Mouse (Mus musculus): ENCODE data around the gene Oaf.

The Oaf gene

DNA sequence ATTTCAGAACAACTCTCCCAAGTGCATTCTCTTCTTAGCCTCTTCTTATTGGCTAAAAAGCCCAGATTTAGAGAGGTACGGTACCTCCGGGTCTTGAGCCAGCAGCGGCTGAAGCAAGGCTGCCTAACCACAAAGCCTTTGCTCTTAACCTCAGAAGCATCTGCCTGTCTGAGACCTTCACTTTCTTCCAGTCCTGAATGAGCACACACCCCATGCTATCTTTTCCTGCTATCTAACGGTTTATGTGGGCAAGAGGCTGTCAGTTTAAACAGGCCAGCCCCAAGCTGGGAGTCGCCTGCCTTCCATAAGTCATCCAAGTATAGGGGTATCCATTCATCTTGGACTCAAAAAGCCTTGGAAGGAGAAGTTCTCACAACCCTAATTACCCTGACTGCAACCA lies 2.7 kb upstream of the Oaf start:
- DNase-seq: peak; percentile 12 to 19

DNA sequence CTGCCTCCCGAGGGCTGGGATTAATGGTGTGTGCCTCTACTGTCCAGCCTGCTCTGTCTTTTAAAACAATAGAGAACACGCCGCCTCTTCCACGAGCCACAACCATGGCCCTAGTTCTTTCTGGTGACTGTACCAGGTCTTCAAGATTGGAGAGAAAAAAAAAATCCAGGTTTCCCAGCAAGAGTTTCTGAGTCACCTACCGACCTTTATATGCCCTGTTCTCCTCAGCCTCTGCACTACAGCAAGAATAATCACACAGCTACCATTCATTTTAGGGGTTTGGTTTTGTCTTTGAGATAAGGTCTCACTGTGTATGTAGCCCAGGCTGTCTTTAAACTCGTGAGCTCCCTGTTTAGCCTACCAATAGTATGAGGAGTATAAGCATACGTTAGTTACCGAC lies 2.3 kb upstream of the Oaf start:
- DNase-seq: no peak

DNA sequence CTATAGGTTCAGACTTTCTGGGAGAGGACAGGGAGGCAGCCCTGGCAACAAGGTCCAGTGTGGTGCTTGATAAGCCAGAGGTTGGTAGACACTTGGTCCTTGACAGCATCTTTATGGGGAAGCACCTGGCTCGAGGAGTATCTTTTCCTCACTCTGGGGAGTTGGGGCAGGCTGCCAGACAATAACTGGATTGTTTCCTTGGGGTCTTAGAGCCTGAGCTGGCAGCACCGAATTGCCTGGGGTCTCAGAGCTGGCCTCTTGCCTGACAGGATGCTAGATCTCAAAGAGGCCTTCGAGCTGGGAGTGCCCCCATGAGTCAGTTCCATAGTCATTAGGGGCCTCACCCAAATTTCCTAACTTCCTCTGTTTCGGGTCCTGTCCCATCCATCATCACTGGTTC lies 1.6 kb upstream of the Oaf start:
- DNase-seq: no peak

DNA sequence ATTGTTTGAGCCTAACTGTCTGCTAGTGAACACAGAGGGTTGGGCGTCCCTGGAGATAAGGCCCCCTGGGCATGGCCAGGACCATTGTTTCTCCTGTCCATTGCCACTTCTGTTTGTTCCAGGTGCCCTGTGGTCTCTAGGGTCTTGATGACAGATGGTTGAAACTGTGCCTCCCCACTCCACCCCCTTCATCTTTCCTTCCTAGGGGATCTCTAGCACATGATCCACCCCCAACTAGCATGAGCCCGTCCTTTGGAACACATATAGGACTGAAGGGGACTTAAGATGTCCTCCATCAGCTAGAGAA lies 836 bp upstream of the Oaf start:
- DNase-seq: no peak

DNA sequence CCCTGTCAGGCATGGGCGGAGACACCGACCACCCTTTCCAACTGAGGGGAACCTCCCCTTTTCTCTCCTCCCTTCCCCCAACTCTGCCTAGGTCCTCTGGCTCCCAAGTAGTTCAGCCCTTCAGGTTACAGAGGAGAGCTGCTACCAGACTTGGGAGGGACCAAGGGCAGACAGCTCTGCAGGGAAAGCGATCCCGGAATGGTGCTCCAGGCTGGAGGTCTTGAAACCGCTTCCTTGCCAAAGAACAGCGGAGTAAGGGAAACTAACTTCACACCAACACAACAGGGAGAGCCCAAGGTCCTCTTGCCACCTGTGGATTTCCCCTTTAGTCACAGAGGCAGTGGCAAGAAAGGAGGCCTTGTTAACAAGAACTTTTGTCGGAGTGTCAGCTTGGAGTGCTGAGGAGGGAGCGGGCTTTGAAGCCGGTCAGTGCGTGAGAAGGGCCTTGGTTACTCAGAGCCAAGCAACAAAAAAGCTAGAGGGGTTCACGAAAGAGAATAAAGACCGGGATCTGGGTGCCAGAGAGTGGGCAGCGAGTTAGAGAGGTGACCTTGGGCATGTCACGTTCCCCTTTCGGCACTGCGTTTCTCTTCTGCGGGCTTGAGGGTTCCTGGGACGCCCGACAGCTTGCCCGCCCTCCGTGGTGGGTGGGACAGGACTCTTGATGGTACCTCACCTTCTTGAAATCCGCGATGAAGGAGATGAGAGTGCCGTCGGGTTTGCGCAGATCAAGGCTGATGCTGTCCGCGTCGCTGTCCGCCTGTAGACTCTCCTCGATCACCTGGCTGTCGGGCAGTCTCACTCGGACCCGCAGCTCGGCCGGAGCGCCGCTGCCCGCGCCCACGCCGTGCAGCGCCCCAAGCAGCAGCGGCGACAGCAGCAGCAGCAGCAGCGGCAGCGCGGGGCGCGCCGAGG lies 823 bp downstream of the Oaf start:
- peak in 1 of 2 experiments; percentile 11 for DNase-seq

DNA sequence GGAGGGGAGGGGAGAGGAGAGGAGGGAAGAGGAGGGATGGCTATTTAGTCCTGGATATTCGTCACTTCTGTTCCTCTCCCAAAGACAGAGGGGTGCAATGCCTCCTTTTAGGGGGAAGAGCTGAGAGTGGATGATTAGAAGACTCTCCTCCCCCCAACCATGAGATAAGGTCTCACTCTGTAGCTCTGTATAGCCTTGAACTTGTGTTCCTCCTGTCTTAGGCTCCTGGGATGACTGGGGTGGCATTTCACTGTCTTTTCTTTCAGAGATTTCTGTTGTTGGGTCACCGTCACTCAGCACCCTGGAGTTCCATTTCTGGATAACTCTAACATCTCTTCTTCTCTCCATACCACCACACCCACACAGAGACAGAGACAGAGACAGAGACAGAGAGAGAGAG lies 1.5 kb downstream of the Oaf start:
- no peak for DNase-seq

DNA sequence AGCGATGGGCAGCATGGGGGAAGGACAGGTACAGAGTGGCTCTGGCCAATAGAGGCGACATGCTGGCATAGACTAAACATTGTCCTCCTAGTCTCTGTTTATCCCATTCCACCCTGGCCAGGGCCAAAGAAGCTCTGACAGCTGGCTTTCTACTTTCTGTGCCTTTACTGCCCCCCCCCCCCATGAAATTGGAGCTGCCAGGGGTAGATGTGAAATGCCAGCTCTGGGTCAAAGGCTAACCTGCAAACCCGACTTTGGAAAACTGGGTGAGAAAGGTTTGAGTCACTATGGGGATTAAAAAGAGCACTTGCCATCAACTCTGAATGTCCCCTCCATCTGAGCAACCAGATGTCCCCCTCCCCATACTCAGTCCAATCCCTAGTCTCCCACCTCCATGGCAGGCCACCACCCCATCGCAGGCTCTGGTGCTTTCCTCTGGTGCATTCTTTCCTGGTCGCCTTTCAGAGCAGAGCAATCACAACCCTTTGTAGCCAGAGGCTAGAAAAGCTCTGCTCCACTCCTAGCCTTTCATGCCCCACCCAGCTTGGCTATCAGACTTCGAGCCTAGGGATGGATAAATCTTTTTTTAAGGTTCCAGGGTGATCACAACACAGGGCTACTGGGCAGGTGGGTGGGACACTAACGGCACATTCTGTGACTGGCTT lies 2.5 kb downstream of the Oaf start:
- no peak for DNase-seq

DNA sequence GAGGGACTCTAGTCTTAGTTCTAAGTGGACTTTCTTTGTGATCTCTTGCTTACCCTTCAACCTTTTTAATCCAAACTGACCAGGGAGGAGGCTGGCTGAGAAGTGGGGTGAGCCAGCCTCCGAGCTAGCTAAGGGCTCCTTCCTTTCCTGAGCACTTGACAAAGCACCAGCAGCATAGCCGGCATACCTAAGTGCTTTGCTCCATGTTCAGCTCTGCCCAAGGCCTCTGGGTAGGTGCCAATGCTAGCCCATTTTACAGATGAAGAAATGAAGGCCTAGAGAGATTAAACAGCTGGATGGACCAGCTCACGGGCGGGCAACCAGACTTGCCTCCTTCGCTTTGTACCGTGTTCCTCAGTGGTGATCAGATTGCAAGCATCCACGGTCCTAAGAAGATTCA lies 3.1 kb downstream of the Oaf start:
- DNase-seq: no peak

DNA sequence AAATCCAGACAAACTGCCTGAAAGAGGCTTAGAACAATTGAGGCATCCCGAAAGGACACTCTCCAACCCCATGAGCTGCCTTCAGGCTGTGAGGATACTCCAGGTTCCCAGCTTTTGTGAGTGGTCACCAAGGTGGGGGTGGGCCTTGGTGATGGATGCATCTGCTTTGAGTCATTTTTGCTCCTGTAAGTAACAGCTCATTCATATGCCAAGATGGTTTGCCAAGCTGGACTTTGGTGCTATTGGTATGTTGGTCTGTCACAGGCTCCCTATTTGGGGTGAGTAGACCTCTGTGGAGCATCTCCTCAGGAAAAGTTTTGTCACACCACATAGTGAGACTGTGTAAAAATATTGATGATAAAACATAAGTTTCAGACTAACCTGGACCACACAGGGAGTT lies 3.6 kb downstream of the Oaf start:
- no peak for DNase-seq

DNA sequence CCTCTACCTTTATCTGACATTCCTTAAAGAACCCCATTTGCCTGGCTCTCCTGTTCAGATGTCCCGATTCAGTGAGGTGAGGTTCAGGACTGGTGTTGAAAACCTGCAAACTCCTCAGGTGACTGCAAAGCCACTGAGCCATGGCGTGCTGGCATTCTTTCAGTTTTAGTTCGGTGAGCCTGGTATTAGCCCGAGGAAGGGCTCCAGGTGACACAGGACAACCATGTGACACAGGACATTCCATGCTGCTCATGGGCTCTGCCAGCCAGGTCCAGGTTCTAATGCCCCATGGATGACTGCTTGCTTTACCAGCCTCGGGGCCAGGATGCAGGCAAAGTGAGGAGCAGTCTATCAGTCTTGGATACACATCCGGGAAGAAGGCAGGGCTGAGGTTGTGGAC lies 4.4 kb downstream of the Oaf start:
- no peak for DNase-seq

DNA sequence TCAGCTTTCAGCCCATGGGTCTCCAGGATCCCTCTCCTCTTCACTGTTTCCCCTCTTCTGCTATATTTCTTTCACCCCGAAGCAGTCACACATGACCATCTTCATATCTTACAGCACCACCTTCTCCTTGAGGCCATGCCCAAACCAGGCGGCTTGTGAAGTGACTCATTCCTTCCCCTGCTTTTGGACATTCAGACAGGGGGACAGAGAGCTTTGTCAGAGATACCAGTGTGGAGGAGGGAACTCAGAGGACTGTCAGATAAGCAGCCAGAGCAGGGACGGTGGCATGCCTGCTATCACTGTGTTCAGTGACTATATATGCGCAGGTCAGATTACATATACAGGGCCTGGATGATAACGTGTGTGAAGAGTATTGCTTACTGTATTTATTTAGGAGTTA lies 5.2 kb downstream of the Oaf start:
- no peak for DNase-seq

DNA sequence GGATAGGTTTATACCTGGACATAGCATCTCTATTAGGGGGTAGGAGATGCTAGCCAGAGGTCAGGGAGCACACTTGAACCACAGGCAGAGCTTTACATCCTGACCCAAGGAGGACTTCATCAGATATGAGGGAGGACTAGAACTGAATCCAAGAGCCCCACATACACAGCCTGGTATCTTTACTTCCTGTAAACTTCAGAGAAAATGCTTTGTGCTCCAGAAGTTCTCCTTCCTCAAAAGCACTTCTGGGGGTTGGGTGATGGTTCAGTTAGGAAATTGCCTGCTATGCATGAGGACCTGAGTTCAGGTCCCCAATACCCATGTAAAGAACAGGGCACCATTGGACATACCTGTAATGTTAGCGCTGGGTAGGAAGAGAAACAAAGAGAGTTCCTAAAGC lies 6.2 kb downstream of the Oaf start:
- no peak for DNase-seq

DNA sequence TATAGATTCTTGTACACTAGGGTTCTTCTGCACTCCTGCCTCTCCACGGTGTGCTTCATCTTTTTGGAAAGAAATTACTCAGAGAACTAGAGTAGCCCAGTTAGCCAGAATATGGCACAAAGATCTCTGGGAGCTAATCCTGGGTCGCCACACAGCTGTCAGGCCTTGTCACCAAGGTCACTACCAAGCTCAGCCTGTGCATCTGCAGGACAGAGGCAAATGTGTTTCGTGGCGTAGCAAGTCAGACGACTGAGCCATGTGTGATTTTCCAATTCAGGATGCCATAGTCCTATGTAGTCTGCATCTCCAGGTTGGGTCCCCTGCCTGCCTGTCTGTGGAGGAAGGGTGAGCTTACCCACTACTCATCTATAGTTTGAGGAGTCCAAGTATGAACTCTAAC lies 6.7 kb downstream of the Oaf start:
- no peak for DNase-seq

DNA sequence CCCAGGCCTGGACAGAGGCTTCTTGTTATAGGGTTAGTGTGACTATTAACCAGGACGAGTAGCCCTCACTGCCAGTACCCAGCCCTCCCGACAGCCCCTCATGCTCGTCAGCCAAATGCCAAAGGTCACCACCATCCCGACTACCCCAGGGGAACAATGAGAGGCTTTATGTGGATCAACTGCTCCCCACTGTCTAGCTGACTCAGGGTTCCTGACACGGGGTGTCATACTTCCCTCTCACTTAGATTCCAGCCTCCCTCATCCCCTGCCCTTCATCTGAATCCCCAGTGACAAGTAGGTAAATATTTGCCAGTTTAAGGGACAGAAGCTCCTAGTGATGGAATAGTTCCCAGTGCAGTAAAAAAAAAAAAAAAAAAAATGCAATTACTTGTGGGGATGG lies 7.4 kb downstream of the Oaf start:
- no peak for DNase-seq

DNA sequence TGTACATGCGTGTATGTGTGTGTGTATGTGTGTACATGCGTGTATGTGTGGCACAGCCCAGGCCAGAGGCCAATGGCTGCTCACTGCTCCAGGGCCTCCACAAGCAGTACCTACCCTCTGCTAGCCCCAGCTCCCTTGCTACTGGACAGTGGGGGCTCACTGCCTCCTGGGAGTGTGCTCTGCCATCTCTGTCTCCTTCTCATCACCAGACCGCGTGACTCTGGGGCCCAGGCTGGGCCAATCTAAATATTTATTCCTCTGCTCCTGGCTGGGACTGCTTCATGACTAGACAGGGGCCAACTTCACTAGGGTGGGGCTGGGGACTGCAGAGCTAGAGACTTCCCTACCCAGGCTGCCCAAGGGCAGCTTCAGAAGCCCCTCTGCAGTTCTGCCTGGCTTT lies 7.9 kb downstream of the Oaf start:
- DNase-seq: no peak

DNA sequence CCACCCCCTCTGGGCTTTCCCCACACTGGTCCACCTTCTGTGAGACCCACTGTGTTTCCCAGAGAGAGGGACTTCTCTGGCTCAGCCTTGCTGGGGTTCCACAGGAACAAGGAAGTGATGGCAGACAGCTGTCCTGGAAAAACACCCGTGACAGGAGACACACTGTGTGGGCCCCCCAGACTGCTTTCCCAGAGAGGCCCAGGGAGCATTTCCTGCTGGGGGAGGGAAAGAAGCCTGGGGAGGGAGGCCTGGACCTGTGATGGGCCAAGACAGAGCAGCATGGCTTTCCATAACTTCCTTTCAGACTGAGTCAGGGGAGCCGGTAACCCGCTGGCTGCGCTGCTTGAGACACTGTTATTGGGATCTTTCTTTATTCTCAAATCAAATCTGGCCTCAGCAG lies 8.8 kb downstream of the Oaf start:
- no peak for DNase-seq

DNA sequence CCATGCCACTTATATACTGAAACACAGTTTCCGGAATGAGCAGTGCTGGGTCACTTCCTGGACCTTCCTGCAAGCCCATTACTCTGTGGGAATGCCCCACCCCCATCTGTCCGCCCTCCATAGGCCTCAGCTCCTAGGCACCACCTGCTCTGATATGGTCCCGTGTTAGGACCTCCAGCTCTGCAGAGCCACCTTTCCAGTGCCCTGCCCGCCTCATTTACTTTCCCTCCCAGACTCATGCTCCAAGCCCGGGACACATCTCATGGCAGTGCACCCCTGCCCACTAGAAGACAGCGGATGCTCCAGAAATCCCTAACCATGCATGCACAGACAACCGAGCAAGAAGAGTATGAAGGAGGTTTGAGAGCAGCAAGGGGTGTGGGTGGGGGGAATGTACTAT lies 9.7 kb downstream of the Oaf start:
- DNase-seq: no peak

DNA sequence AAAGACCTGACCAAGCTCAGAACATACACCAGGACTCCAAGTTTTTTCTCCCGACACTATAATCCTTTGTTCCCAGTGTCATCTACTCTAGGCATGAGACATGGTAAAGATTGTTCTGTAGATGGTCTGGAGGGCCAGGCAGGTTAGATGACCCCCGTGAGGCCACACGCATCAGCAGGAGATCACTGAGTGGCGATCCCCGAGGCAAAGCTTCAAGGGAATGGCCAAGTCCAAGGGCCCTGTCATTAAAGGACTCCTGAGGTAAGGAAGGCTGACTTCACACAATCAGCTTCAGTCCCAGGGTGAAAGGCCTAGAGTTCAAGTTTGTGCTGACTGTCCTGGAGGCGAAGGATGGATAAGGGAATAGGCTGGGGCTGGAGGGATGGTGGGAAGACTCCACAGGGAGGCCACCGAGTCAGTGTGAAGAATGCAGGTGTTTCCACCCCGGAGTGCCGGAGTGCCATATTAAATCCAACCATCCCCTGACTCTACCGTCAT lies 10.3 kb downstream of the Oaf start:
- DNase-seq: no peak

DNA sequence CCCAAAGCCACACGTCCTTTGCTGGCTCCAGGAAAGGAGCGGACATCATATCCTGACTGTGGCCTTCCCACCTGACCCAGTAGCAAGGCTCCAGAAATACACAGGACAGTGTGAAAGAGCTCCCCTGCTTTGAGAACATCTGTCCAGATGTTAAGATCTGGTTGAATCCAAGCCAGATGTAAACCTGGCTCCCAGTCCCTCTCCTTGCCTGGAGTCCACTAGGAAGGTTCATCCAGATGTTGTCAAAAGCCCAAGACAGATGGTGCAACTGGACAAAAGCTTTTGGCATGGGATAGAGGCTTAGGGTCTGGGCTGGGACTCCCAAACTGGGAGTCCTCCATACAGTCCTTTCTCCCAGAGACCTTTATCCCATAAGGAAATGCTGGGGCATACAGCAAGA lies 11.0 kb downstream of the Oaf start:
- DNase-seq: no peak

DNA sequence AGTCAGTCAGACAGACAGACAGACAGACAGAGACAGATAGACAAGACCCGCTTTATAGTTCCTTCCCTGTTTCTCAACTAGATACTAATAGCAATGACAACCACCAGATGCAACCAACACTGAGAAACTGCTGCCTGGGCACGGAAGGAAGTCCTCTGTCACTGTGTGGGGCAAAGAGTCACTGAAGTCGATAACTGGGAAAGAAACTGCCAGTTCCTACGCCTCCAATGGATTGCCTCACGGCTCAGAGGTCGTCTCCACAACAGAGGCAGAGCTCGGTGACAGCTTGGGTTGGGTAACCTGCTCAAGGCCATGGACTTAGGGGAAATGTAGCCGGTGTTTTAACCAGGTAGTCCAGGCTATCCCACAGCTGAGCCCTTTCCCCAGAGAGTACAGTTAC lies 12.1 kb downstream of the Oaf start:
- no peak for DNase-seq

DNA sequence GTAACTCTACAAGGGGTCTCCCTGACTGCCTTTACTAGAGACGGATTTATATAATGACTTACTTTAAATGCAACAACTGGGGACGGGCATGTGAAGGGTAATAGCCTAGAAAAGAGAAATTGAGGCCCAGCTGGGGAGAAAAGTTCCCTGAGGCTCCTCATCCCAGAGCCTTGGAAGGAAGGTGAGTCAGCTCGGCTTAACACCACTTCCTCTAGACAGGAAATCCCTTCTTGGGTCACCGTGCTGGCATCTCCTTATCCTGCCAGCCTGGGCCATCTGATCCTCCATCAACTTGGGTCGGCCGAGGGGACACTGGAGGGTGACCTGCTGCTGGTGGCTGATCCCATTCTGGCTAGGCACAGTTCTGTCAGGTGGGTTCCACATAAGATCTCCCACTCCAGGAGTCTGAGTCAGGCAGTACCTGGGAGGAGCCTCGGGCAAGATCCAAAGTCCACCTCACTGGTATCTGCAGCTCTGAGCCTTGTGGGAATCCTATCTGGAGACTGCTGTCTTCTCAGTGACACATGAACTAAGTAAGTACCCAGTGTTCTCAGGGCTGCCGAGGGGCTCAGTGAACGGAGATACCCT lies 13.0 kb downstream of the Oaf start:
- DNase-seq: no peak

DNA sequence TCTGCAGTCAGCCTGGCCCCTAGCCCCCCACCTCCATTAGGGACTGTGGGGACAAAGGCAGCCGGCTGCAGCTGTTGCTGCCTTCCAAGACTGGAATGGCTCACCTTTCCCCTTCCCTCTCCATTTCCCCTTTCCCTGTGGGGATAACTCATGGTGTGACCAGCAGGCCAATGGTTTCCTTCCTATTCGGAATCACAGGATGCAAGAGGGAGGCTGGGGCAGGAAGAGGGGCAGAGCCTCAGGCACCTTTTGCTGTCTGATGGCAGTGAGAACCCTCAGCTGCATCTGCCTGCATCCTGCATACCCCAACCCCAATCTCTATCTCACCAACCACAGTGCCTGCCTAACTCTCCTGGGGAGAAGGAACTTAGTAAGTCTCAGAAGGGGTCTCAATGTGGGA lies 14.2 kb downstream of the Oaf start:
- DNase-seq: no peak

DNA sequence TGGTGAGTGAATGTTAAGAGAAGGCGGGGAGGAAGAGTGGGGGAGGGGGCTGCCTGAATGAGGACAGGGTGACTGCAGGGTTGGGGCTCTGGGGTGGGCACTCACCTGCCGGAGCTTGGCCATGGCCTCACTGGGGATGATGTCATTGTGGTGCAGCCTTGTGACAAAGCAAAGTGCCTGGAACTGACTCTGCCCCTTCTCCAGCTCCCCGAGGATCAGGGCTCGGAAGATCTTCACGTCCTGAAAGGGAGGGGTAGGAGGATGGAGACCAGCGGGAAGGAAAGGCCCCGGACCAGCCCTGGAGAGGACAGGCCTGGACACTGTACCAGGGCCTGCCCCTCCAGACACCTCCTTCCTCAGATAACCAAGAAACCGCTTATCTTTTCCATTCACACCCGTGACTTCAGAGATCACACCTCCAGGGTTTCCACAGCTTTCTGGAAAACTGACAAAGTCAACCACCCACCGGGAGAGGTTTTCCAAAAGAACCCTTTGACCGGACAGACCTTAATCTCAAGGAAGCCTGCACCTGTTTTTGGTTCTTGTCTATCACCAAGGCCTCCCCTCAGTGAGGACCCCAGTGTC lies 14.8 kb downstream of the Oaf start:
- DNase-seq: no peak

DNA sequence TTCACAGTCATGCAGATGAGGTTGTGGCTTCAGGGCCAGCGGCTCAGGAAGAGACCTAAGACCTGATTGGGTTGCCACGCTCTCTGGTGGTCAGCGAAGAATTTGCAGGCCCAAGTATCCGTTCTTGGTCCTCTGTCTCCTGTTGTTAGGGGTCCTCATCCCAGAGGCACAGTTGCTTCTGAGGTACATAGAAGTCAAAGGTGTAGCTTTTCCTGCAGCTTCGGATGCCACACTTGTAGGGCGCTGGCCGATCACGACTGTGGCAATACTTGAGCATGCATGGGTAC lies 17.3 kb downstream of the Oaf start:
- no peak for DNase-seq
